Mouse (Mus musculus) heart, embryonic 15.5 days (tissue): ENCODE measurements around the gene Ptprcap. TPM values are rescaled to one million over a fixed set of nuclear protein-coding genes. Genes with fewer than 3 reads are reported as not detected.
A peak's percentile ranks its signal among the peaks of the same experiment; 100 is the strongest.

Source experiments
- ATAC-seq: fragments of 200-750 bp; cut with Nextera tagmentation; replicated peaks from 2 replicates; pipeline ENCODE4 v1.8.0; 2017; ENCODE audit warnings: low read depth, moderate TSS enrichment; ENCODE audit not compliant: insufficient number of reproducible peaks, insufficient read depth, low FRiP score
- H3K27ac ChIP-seq: fragments of 300-500 bp; sonication (generic); 2 replicates; pipeline ENCODE4 v1.5.1; 2015; ENCODE audit warnings: mild to moderate bottlenecking, inconsistent platforms
- H3K27me3 ChIP-seq: fragments of 300-500 bp; sonication (generic); 2 replicates; pipeline ENCODE4 v1.6.1; 2015; ENCODE audit warnings: inconsistent platforms
- H3K36me3 ChIP-seq: fragments of 300-500 bp; sonication (generic); 2 replicates; pipeline ENCODE4 v1.6.1; 2015; ENCODE audit warnings: mild to moderate bottlenecking, inconsistent platforms
- H3K4me1 ChIP-seq: fragments of 300-500 bp; sonication (generic); replicated peaks from 2 replicates; pipeline ENCODE4 v1.6.1; 2015; ENCODE audit warnings: inconsistent platforms
- H3K4me2 ChIP-seq: fragments of 300-500 bp; sonication (generic); 2 replicates; pipeline ENCODE4 v1.6.1; 2015; ENCODE audit warnings: inconsistent platforms, mild to moderate bottlenecking, moderate library complexity
- H3K4me3 ChIP-seq: fragments of 300-500 bp; sonication (generic); 2 replicates; pipeline ENCODE4 v1.5.1; 2015; ENCODE audit warnings: mild to moderate bottlenecking, inconsistent platforms
- H3K9ac ChIP-seq: fragments of 300-500 bp; sonication (generic); 2 replicates; pipeline ENCODE4 v1.6.1; 2015; ENCODE audit warnings: mild to moderate bottlenecking, inconsistent platforms
- H3K9me3 ChIP-seq: fragments of 300-500 bp; sonication (generic); replicated peaks from 2 replicates; pipeline ENCODE4 v1.6.1; 2016; ENCODE audit warnings: inconsistent platforms
- WGBS: fragments of 180-500 bp; shearing (Covaris S2); methylation state at CpG from one replicate; pipeline ENCODE4 v1.1.7; 2015; ENCODE audit warnings: mixed read lengths; 5-methylcytosine and 5-hydroxymethylcytosine counted together
- polyA plus RNA-seq: library from polyadenylated mRNA; unstranded; fragments of >200 nt; fragmentation: Nextera tagmentation; extraction: Ambion mirVana; gene quantifications from 2 replicates; pipeline ENCODE4 v1.2.1, GENCODE M21; 2015

Gene Ptprcap
- polyA plus RNA-seq, 1 experiment from 2014 or later, result 3.6 TPM

- no peak for ATAC-seq
- H3K27me3 ChIP-seq, result no peaks in the 10 kb centered on the region
- no peaks in the 10 kb centered on the region for H3K36me3 ChIP-seq
- H3K27ac ChIP-seq, result peak overlapping the region; percentile 92
- 77% methylated on average over 11 of the region's 11 CpGs for WGBS
- peaks cover 54% of the 10 kb centered on the region for H3K4me1 ChIP-seq
- H3K9ac ChIP-seq, result peak overlapping the region; percentile 32; the same call in 1 of the 2 replicates
- H3K9me3 ChIP-seq, result no peaks in the 10 kb centered on the region
- H3K4me3 ChIP-seq, result no peak overlapping the region
- H3K4me2 ChIP-seq, result no peak overlapping the region
Observed at GRCm38 (mm10) chr19:4172925-4173324, 19.5 kb downstream of the Ptprcap start.

GRCm38 (mm10) chr19:4175368-4175947, 22.1 kb downstream of the Ptprcap start, which contains the start of gene Carns1:
Carns1 (minus strand) TSS chr19:4175479.
- H3K9ac ChIP-seq, result peak within 1 kb of the TSS; percentile 46

GRCm38 (mm10) chr19:4180411-4180810, 27.0 kb downstream of the Ptprcap start:
- Histone ChIP-seq H3K27ac (no peak overlapping the region), H3K36me3 (no peaks in the 10 kb centered on the region), H3K4me1 (peaks cover 16% of the 10 kb centered on the region), H3K9me3 (no peaks in the 10 kb centered on the region), H3K4me3 (no peak overlapping the region), H3K4me2 (no peak overlapping the region), H3K27me3 (no peaks in the 10 kb centered on the region), H3K9ac (no peak overlapping the region)
- WGBS, result 85% methylated on average over 7 of the region's 7 CpGs
- ATAC-seq, result no peak

More at GRCm38 (mm10) chr19:4175368-4175947, 22.1 kb downstream of the Ptprcap start, which contains the start of gene Carns1:
- Histone ChIP-seq H3K4me1 (peaks cover 45% of the 10 kb centered on the region), H3K9me3 (no peaks in the 10 kb centered on the region), H3K36me3 (no peaks in the 10 kb centered on the region), H3K27me3 (no peaks in the 10 kb centered on the region), H3K4me3 (peak within 1 kb of the TSS; percentile 38), H3K4me2 (peak within 1 kb of the TSS; percentile 64), H3K27ac (peak within 1 kb of the TSS; percentile 86)
- 7% methylated on average over 11 of the region's 11 CpGs for WGBS
- peak; percentile 55 for ATAC-seq

GRCm38 (mm10) chr19:4181892-4182291, 28.5 kb downstream of the Ptprcap start:
- 45% methylated on average over 3 of the region's 3 CpGs for WGBS
- H3K9ac ChIP-seq, result no peak overlapping the region
- no peak for ATAC-seq

DNA sequence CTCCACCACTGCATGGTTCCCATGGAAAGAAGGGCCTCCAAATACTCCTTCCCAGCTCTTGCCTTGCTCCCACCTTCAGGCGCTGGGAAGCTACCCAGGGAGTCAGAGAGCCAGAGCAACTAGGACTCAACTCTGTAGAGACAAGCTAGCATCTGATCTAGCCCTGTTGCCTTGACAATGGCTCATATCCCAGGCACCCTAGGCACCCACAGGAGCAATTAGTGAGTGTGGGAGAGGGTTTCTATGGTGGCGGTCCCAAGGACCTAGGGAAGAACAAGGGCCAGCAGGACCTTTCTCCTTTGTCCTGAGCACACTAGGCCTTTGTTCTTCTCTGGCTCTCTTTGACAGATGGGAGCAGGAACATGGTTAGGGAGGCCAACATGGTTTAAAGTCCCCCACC, 30.3 kb downstream of the Ptprcap start:
- Histone ChIP-seq H3K36me3 (no peaks in the 10 kb centered on the region), H3K9ac (no peak overlapping the region), H3K4me2 (no peak overlapping the region), H3K4me3 (no peak overlapping the region), H3K9me3 (no peaks in the 10 kb centered on the region), H3K27me3 (no peaks in the 10 kb centered on the region), H3K4me1 (peaks cover 34% of the 10 kb centered on the region), H3K27ac (no peak overlapping the region)
- 72% methylated on average over 2 of the region's 2 CpGs for WGBS
- no peak for ATAC-seq

More at GRCm38 (mm10) chr19:4181892-4182291, 28.5 kb downstream of the Ptprcap start:
- H3K27ac ChIP-seq, result no peak overlapping the region
- no peaks in the 10 kb centered on the region for H3K9me3 ChIP-seq
- no peak overlapping the region for H3K4me2 ChIP-seq
- H3K36me3 ChIP-seq, result no peaks in the 10 kb centered on the region
- no peaks in the 10 kb centered on the region for H3K27me3 ChIP-seq
- no peak overlapping the region for H3K4me3 ChIP-seq
- peaks cover 24% of the 10 kb centered on the region for H3K4me1 ChIP-seq

DNA sequence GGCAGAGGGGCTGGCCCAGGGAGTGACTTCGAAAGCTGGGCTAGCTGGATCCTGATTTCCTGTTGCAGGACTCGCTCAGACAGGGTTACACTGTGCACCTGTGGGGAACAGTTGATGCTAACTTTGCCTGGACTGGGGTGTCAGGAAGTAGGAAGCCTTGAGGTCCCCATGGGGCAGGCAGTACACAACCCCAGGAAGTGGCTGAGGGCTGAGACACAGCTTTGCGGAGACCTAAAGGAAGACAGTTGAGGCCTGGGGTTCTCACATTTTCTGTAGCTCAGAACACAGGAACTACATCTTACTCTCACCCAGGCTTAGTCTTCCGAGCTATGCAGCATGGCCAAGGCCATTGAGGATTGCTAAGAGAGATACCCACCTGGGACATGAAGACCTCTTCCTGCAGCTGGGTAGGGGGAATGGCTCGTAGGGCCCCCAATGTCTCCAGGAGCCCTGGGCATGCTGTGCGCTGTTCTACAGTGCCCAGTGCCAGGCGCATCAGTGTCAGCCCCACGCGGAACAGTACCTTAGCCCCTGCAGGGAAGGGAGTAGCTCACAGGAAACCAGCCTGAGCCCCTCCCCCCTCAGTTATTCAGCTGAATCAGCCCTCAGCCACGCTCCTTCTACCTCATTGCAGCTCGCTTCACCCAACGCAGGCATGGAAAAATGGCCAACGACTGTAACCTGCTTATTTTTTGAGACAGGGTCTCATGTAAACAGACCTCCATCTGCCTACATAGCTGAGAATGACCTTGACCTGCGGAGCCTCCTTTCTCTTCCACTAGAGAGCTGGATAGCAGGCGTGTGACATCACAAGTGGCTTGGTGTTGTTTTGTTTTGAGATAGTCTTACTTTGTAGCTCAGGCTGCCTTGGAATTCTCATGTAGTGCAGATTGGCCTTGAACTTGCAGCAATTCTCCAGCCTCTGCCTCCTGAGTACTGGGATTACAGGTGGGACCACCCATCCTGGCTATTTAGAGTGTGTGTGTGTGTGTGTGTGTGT, 31.9 kb downstream of the Ptprcap start:
- H3K4me3 ChIP-seq, result no peak overlapping the region
- no peak; the same call in 1 of the 2 replicates for ATAC-seq
- H3K27ac ChIP-seq, result peak overlapping the region; percentile 50
- WGBS, result 51% methylated on average over 15 of the region's 15 CpGs
- H3K36me3 ChIP-seq, result no peaks in the 10 kb centered on the region
- no peaks in the 10 kb centered on the region for H3K27me3 ChIP-seq
- H3K4me2 ChIP-seq, result 0 out of 2 replicates have a peak overlapping the region, but pooled peaks have one; percentile 8
- no peak overlapping the region for H3K9ac ChIP-seq
- no peaks in the 10 kb centered on the region for H3K9me3 ChIP-seq
- H3K4me1 ChIP-seq, result peaks cover 34% of the 10 kb centered on the region

- Histone ChIP-seq H3K9me3 (no peaks in the 10 kb centered on the region), H3K27me3 (no peaks in the 10 kb centered on the region), H3K4me1 (peaks cover 44% of the 10 kb centered on the region), H3K27ac (peak overlapping the region; percentile 32; the same call in 1 of the 2 replicates), H3K36me3 (no peaks in the 10 kb centered on the region), H3K4me2 (peak overlapping the region; percentile 6; the same call in 1 of the 2 replicates), H3K4me3 (no peak overlapping the region), H3K9ac (no peak overlapping the region)
- whole genome bisulfite sequencing, result 58% methylated on average over 3 of the region's 3 CpGs
- ATAC-seq, result no peak
Observed at GRCm38 (mm10) chr19:4187303-4187702, 33.9 kb downstream of the Ptprcap start.

DNA sequence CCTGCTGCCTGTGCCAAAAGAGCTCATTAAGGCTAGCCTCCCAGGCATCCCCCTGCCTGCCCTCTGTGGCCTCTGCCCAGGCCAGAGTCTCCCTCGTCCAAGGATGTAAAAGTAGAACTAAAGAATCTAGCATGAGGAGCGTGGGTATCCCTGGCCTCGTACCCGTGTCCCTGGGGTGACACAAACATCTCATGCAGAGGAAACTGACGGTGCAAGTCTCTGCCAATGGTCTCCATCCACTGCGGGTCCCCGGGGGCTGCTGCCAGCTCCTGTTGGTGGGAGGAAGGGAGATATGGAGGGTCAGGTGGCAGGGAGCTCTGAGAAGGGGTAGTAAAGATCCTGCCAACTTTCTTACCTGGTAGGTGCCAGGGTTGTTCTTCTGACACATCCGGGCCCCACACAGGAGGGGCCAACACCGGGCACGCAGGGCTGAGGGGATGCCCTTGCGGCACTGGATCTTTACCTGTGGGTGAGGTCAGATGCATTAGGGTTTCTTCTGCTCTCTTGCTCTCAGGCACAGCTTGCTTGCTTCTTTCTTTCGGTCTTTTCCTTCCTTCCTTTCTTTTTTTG, 35.7 kb downstream of the Ptprcap start:
- ATAC-seq, result no peak
- H3K36me3 ChIP-seq, result peaks cover 10% of the 10 kb centered on the region
- H3K27me3 ChIP-seq, result no peaks in the 10 kb centered on the region
- H3K4me1 ChIP-seq, result peaks cover 58% of the 10 kb centered on the region
- H3K9me3 ChIP-seq, result no peaks in the 10 kb centered on the region
- H3K4me2 ChIP-seq, result peak overlapping the region; percentile 3; the same call in 1 of the 2 replicates
- H3K4me3 ChIP-seq, result no peak overlapping the region
- H3K27ac ChIP-seq, result no peak overlapping the region
- no peak overlapping the region for H3K9ac ChIP-seq
- 85% methylated on average over 12 of the region's 12 CpGs for WGBS

DNA sequence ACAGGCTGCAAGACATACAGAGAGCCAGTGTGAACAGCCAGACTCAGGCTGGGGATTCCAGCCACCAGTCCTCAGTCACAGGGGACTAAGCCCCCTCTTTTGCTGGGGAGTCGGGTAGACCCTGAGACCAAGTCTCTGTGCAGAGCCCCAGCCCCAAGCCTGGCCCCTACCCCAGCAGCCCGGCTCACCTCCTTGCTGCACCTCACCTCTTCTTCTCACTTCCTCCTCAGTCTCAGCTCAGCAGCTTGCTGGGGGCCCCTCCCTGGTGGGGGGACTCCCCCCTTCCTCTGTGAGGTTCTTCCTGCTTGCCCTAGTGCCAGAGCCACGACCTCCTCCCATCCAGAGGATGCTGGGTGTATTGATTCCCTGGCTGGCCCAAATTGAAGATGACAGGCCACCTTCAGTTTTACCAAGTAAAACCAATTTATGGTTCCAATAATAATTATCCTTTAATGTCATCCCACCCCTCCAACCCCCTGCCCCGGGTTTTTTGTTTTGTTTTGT, 37.5 kb downstream of the Ptprcap start, which contains the start of gene Tbc1d10c:
Tbc1d10c (minus strand) TSS at position 454 of the 504 bp plus-strand sequence.
- H3K4me1 ChIP-seq, result peaks cover 56% of the 10 kb centered on the region
- peak within 1 kb of the TSS; percentile 87 for H3K4me2 ChIP-seq
- H3K9ac ChIP-seq, result peak within 1 kb of the TSS; percentile 98
- WGBS, result 63% methylated on average over 4 of the region's 4 CpGs
- H3K9me3 ChIP-seq, result no peaks in the 10 kb centered on the region
- peak within 1 kb of the TSS; percentile 89 for H3K27ac ChIP-seq
- peak within 1 kb of the TSS; percentile 84 for H3K4me3 ChIP-seq
- no peaks in the 10 kb centered on the region for H3K27me3 ChIP-seq
- H3K36me3 ChIP-seq, result peaks cover 28% of the 10 kb centered on the region
- ATAC-seq, result no peak

- peak; percentile 93 for ATAC-seq
- peaks cover 56% of the 10 kb centered on the region for H3K4me1 ChIP-seq
- peak within 1 kb of the TSS; percentile 84 for H3K4me3 ChIP-seq
- H3K9ac ChIP-seq, result peak within 1 kb of the TSS; percentile 98
- 5% methylated on average over 37 of the region's 47 CpGs for WGBS
- peak within 1 kb of the TSS; percentile 89 for H3K27ac ChIP-seq
- peak within 1 kb of the TSS; percentile 87 for H3K4me2 ChIP-seq
- H3K27me3 ChIP-seq, result no peaks in the 10 kb centered on the region
- H3K36me3 ChIP-seq, result peaks cover 35% of the 10 kb centered on the region
- H3K9me3 ChIP-seq, result no peaks in the 10 kb centered on the region
Observed at GRCm38 (mm10) chr19:4191528-4192250, 38.3 kb downstream of the Ptprcap start, which contains the start of gene Ppp1ca. Ppp1ca (plus strand) TSS chr19:4192065.
